Mouse (Mus musculus): ENCODE measurements around the gene Card9. TPM values are rescaled to one million over a fixed set of nuclear protein-coding genes. Genes with fewer than 3 reads are reported as not detected.
A peak's percentile ranks its signal among the peaks of the same experiment; 100 is the strongest.

Card9 gene
- total RNA-seq, 1 experiment from 2014 or later, result 106 TPM

DNA sequence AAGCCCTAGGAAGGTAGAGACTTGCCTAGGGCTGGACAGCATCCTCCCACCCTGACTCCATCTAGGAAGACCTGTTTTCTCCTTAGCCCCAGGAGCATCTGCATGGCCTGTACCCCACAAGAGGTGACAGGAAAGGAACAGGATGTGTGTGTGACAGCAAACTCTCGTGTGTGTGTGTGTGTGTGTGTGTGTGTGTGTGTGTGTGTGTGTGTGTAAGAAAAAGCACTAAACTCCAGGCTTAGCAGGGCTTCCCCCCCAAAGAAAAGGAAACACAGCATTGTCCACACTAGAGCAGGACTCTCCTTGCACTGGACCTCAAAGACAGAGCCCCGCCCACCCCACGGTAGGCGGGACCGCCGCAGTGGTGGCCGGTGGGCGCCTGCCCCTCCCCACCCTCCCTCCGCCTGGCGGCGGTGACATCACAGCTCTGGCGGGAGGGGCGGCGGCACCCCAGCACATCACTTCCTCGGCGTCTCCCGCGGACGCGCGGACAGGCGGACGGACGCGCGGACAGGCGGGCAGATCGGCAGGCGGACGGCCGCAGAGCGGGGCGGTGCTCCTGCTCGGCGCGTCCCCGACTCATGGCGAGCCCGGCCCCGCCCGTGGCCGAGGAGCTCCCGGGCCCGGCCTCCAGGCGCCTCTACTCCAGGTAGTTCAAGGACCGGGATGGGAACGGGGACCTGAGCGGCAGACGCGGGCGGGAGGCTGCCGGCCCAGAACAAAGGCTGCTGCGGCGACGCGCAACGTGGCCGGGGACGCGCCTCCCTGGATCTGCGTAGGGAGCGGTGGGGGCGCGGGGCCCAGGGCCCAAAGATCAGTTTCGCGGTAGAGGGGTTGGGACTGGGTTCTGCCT is 45.4 kb downstream of the Card9 start, which contains the start of gene Gpsm1:
Gene Gpsm1 (plus strand): TSS at position 444 of the 853 bp plus-strand sequence.
- ATAC-seq (replicated peaks; ENCODE audit: insufficient number of reproducible peaks, low FRiP score, low TSS enrichment, poor library complexity, severe bottlenecking), result peak; percentile 41

DNA sequence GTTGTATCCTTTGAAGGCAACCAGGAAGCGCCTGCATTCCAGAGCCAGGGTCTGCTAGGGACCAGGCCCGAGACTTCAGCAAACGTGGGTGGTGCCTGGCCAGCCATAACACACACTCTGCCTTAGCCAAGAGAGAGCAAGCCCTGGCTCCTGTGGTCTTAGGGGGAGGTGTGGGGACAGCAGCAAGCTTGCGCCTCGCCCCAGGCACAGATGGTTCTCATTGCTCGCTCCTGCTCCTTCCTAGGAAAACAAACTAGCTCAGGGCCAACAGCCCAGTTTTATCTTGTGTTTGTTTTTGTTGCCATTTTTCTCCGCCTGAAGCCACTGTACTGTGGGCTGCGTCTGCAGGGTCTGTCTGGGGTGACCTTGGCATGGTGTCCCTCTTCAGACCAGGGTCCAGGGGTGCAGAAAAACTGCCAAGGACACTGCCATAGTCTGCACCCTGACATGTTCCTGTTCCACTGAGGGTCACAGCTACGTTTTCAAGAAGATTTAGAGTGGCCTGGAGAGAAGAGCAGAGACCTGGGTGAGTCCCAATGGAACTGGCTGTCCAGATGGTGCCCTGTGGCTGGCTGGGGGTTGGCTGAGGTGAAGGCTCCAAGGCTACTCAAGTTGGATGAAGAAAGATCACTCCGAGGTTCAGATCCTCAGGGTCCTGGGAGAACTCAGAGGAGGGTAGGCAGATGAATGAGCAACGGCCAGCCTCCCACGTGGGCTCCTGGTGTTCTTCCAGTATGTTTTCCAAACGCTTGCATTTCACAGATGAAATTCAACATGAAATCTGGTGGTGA is 46.2 kb downstream of the Card9 start:
- ATAC-seq (replicated peaks; ENCODE audit: insufficient number of reproducible peaks, low FRiP score, low TSS enrichment, poor library complexity, severe bottlenecking), result no peak

DNA sequence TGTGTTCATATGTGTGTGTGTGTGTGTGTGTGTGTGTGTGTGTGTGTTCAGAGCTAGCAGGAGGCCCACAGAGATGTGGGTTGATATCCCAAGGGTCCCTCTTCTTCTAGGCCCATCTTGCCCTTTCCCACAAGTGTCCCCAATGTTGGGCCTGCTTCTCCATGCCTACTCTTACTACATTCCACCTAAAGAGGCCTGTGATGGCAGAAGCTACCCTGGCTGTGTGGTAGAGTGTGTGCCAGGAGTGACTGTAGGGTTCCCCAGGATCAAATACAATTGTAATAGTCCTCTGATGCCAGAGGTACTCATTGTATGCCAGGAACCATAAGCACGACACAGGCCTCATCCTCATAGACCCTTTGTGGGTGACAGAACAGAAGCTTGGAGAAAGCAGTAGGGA is 47.3 kb downstream of the Card9 start:
- ATAC-seq (replicated peaks; ENCODE audit: insufficient number of reproducible peaks, low FRiP score, low TSS enrichment, poor library complexity, severe bottlenecking), result no peak

DNA sequence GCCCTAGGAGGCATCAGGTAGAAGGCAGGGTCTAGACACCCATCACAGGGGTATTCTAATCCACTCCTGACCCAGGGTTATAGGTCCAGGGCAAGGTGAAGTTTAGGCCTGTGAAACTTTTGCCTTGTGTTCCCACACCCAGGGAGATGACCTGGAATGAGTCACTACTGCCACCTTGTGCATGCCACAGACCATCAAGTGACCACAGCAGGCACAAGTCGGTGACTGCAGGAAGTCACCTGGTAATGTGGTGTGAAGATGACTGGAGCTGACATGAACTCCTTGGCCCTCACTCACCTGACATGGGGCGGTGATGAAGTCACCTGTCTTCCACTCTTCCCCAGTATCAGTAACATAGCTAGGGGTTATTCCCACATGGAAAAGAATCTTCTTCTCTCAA is 47.9 kb downstream of the Card9 start:
- ATAC-seq (replicated peaks; ENCODE audit: insufficient number of reproducible peaks, low FRiP score, low TSS enrichment, poor library complexity, severe bottlenecking), result no peak

DNA sequence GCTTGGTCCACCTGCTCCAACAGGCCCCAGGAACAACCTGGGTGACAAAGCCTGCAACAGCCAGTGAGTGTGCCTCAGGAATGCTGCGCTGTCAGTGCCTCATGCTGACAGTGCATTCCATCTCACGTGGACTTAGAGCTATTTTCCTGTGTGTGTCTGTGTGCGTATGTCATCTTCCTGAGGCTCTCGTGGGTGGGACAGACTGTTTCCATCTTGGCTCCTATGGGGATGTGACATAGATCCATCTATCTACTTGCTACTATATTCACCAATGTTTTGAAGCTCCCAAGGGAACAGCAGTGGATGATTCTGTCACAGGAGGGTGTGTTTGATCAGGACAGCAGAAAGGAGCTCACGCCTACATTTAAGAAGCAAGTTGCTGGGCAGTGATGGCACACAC is 48.8 kb downstream of the Card9 start:
- ATAC-seq (replicated peaks; ENCODE audit: insufficient number of reproducible peaks, low FRiP score, low TSS enrichment, poor library complexity, severe bottlenecking), result no peak

DNA sequence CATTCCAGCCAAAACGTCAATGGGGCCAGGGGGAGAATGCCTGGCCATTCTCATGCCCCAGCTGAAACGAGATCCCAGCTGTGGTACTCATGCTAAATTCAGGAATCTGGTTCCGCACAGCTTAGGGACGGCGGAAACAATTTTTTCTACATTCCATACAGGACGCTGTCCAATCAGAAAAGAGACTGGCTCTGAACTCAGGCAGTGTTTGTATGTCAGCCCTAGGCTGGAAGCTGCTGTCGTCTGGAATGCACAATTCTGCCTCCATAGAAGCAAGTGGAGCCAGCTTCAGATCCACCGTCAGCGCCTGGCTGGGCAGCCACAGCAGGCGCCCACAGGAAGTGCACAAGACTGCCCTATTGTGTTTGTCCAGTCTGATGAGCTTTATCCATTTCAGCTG is 51.0 kb downstream of the Card9 start:
- ATAC-seq (replicated peaks; ENCODE audit: insufficient number of reproducible peaks, low FRiP score, low TSS enrichment, poor library complexity, severe bottlenecking), result no peak

DNA sequence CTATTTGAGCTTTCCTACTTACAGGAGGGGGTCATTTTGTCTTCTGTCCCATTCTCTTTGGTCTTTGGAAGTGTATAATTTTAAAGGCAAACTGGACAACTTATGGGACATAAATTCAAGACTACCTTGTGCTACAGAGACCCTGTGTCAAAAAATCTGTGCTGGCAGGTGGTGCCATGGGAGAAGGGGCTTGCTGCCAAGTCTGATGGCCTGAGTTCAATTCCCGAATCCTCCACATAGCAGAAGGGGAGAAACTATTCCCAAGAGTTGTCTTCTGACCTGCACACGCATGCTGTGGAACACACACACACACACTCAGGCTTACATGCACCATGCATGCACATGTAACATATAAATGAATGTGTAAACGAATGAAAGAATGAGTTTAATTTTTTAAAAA is 54.0 kb downstream of the Card9 start:
- no peak for ATAC-seq (replicated peaks; ENCODE audit: insufficient number of reproducible peaks, low FRiP score, low TSS enrichment, poor library complexity, severe bottlenecking)

DNA sequence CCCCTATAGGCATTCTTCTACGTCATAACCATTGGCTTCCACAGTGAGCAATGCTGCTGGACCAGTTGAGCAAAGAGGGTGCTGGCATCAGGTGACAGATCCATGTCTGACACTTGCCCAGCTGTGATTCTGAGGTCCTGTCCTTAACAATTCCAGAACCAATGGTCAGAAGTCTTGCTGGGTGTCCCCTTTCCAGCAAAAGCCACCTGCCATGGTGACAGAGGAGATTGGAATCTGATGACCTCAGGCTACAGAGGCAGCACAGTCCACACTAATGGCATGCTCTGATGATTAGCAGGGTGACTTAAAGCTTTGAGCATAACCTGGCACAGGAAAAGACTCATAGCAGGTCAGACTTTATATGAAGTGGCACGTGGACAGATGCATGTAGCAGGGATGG is 55.2 kb downstream of the Card9 start:
- ATAC-seq (replicated peaks; ENCODE audit: insufficient number of reproducible peaks, low FRiP score, low TSS enrichment, poor library complexity, severe bottlenecking), result no peak

DNA sequence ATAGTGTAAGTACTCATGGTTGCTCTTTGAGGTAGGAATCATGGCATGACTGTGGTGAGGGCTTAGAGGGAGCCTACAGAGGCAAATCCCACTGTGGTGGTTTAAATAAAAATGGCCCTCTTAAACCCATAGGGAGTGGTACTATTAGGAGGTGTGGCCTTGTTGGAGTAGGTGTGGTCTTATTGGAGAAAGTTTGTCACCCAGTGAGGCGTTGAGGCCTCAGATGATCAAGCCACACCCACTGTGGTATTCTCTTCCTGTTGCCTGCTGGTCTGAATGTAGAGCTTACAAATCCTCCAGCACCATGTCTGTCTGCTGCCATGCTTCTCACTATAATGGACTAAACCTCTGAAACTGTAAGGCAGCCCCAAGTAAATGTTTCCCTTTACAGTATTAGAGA is 56.0 kb downstream of the Card9 start:
- no peak for ATAC-seq (replicated peaks; ENCODE audit: insufficient number of reproducible peaks, low FRiP score, low TSS enrichment, poor library complexity, severe bottlenecking)

Other genes starting within 250 kb of the Card9 start
- gene Nacc2, start 237.7 kb downstream of the Card9 start, total RNA-seq (2017), result 1.1 to 3.6 TPM (median 1.4 TPM) in 3 replicates
- gene Lhx3, start 152.6 kb downstream of the Card9 start, total RNA-seq (2017), result not detected in 3 replicates
- 2.8 to 5.5 TPM (median 3.6 TPM) in 3 replicates for gene Qsox2, start 123.4 kb downstream of the Card9 start, total RNA-seq (2017)
- not detected in 3 replicates for gene Ccdc187, start 66.4 kb downstream of the Card9 start, total RNA-seq (2017)
- 10.2 to 26.9 TPM (median 12.7 TPM) in 3 replicates for gene Gpsm1, start 45.4 kb downstream of the Card9 start, total RNA-seq (2017)
- gene Dnlz, start 8.8 kb downstream of the Card9 start, total RNA-seq (2017), result 3.4 to 8.6 TPM (median 3.7 TPM) in 3 replicates
- gene Snapc4, start 19.7 kb upstream of the Card9 start, total RNA-seq (2017), result 29.6 to 63.7 TPM (median 31.7 TPM) in 3 replicates
- gene Entr1, start 28.4 kb upstream of the Card9 start, total RNA-seq (2017), result 83.7 to 122 TPM (median 118 TPM) in 3 replicates
- 54.9 to 68.4 TPM (median 59.0 TPM) in 3 replicates for gene Pmpca, start 28.4 kb upstream of the Card9 start, total RNA-seq (2017)
- gene Inpp5e, start 48.3 kb upstream of the Card9 start, total RNA-seq (2017), result 6.1 to 17.0 TPM (median 8.7 TPM) in 3 replicates
- gene Sec16a, start 84.3 kb upstream of the Card9 start, total RNA-seq (2017), result 40.0 to 69.7 TPM (median 50.1 TPM) in 3 replicates
- gene Notch1, start 155.7 kb upstream of the Card9 start, total RNA-seq (2017), result 11.6 to 22.2 TPM (median 13.8 TPM) in 3 replicates
- not detected in 3 replicates for gene Egfl7, start 219.1 kb upstream of the Card9 start, total RNA-seq (2017)
- gene Gm20532, start 225.7 kb upstream of the Card9 start, total RNA-seq (2017), result not detected in 3 replicates
- 24.2 to 27.3 TPM (median 25.1 TPM) in 3 replicates for gene Agpat2, start 243.5 kb upstream of the Card9 start, total RNA-seq (2017)